Mouse (Mus musculus): ENCODE results near the gene Vps29. TPM values are rescaled to one million over a fixed set of nuclear protein-coding genes. Genes with fewer than 3 reads are reported as not detected.

Gene Vps29
- polyA plus RNA-seq, 1 experiment from 2014 or later: 338 TPM

DNA sequence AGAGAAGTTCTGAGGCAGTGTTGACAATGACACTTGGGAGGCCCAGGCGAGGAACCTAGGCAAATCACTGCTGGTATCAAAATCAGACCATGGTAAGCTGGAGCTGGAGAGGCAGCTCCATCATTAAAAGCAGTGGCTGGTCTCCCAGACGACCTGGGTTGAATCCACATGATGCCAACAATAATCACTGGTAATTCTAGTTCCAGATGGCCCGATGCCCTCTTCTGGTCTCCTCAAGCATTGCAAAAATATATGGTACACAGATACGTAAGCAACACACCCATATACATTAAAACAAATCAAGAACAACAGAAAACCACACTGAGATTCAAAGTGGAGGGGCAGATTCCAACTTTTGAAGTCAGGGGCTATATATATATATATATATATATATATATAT is 8.4 kb upstream of the Vps29 start:
- 82% methylated on average over 4 of the region's 4 CpGs for WGBS

DNA sequence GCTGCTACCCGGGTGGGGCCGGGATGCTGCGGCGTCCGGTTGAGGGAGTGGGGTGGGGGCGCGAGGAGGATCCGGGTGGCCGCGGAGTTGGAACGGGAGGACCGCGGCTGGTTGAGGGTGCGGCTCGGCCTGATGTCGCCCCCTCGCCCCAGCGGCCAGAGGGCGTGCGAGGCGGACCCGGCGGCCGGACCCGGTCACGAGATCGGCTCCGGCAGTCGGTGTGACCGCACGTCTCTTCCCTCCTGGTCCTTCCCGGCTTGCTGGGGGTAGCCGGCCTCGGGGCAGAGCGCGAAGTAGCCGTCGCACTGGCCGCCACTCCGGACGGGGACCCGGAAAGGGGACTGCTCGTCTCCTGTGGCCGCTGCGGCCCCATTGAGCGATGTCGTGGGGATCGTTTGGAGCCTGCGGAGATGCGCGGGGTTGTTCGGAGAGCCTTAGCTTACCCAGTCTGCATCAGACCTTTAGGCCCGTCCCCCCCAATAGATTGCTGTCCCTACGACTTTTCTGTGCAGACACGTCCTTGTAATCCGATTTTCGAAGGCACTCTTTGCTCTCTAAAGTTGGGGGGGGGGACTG is 411 bp downstream of the Vps29 start:
- no peaks in the 10 kb centered on the region for H3K9me3 ChIP-seq (ENCODE audit: control insufficient read depth)
- H3K36me3 ChIP-seq (ENCODE audit: control insufficient read depth, insufficient read depth): no peaks in the 10 kb centered on the region; the same call in 1 of the 2 replicates
- H3K4me1 ChIP-seq (replicated peaks; ENCODE audit: control insufficient read depth, insufficient read depth, low read length): peaks cover 7% of the 10 kb centered on the region; the same call in 1 of the 2 replicates
- peak overlapping the region; percentile 88 for H3K27ac ChIP-seq (ENCODE audit: low read depth, low read length)
- ATAC-seq: peak; percentile 78
- WGBS: under 1% methylated on average over 51 of the region's 57 CpGs
- H3K4me3 ChIP-seq (ENCODE audit: low read depth, low read length): peak overlapping the region; percentile 95
- H3K4me2 ChIP-seq (replicated peaks; ENCODE audit: low read depth): peak overlapping the region; percentile 75
- TF ChIP-seq CTCF (IDR thresholded peaks at IDR 0.05; ENCODE audit: low read depth): peak; percentile 44; the same call in 1 of the 2 replicates
- peak overlapping the region; percentile 76 for H3K9ac ChIP-seq (ENCODE audit: low read depth, low read length)
- no peaks in the 10 kb centered on the region for H3K27me3 ChIP-seq (replicated peaks; ENCODE audit: control insufficient read depth, insufficient read depth, low read length)

More for the DNA sequence above, 8.4 kb upstream of the Vps29 start:
- Histone ChIP-seq H3K27ac (ENCODE audit: low read depth, low read length) (no peak overlapping the region), H3K9ac (ENCODE audit: low read depth, low read length) (no peak overlapping the region), H3K4me2 (replicated peaks; ENCODE audit: low read depth) (no peak overlapping the region), H3K36me3 (ENCODE audit: control insufficient read depth, insufficient read depth) (no peaks in the 10 kb centered on the region), H3K4me1 (replicated peaks; ENCODE audit: control insufficient read depth, insufficient read depth, low read length) (no peaks in the 10 kb centered on the region), H3K9me3 (ENCODE audit: control insufficient read depth) (no peaks in the 10 kb centered on the region), H3K4me3 (ENCODE audit: low read depth, low read length) (no peak overlapping the region), H3K27me3 (replicated peaks; ENCODE audit: control insufficient read depth, insufficient read depth, low read length) (no peaks in the 10 kb centered on the region)
- peak; percentile 27 for TF ChIP-seq CTCF (IDR thresholded peaks at IDR 0.05; ENCODE audit: low read depth)
- ATAC-seq: no peak

DNA sequence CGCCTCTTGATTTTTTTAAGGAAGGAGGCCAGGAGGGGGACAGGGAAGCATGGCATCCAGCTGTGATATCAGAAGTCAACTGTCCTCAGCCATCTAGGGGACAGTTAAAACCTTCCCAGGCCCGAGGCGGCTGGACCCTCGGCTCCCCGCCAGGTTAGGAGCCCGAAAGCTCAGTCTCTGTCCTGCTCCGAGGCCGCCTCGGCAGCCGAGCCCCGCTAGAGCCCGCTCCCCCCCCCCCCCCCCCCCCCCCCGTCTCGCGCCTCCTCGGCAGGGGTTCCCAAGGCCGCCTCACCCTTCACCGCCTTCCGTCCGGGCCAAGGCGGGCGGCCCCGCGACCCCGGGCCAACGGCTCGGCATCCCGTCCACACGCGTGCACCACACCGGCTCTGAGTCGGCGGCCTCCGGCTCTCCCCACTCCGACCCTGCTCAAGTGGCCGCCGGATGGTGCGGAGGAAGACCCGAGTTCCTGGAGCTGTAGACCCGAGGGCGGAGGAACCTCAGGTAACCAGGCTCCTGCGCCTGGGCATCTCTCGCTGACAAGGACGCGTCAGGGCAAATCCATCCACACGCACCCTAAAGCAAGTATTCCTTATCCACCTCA is 17.5 kb downstream of the Vps29 start, which contains the start of gene Gpn3:
Gene Gpn3 (plus strand): TSS at position 286 of the 601 bp plus-strand sequence.
- Histone ChIP-seq H3K4me2 (replicated peaks; ENCODE audit: low read depth) (peak within 1 kb of the TSS; percentile 90), H3K4me1 (replicated peaks; ENCODE audit: control insufficient read depth, insufficient read depth, low read length) (no peaks in the 10 kb centered on the region), H3K4me3 (ENCODE audit: low read depth, low read length) (peak within 1 kb of the TSS; percentile 71), H3K9me3 (ENCODE audit: control insufficient read depth) (no peaks in the 10 kb centered on the region), H3K27me3 (replicated peaks; ENCODE audit: control insufficient read depth, insufficient read depth, low read length) (no peaks in the 10 kb centered on the region), H3K9ac (ENCODE audit: low read depth, low read length) (peak within 1 kb of the TSS; percentile 57), H3K27ac (ENCODE audit: low read depth, low read length) (peak within 1 kb of the TSS; percentile 85), H3K36me3 (ENCODE audit: control insufficient read depth, insufficient read depth) (peaks cover 14% of the 10 kb centered on the region; the same call in 1 of the 2 replicates)
- peak; percentile 62 for ATAC-seq
- 2% methylated on average over 35 of the region's 46 CpGs for WGBS
- TF ChIP-seq CTCF (IDR thresholded peaks at IDR 0.05; ENCODE audit: low read depth): no peak

DNA sequence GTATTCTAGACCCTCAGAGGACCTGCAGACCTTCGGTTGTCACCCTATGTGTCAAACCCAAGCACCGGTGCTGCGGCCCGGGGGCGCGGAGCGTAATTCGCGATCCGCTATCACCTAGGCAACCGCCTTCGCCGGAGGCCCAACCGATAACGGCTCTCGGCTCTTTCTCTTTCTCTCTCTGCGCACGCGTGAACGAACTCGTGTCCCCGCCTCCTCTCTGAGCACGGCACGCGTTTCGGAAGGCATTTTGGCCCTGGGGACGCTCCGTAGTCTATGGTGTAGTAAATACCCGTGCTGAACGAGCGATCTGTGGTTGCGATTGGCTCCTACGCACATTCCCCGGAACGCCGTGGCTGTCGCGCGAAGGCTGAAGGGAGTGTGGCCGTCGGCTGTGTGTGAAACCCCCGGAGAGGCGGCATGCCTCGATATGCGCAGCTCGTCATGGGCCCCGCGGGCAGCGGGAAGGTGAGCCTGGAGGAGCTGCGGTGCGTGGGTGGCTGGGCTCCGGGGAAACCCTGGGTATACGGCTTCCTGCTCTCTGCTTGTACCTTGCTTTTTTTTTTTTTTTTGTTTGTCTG is 18.1 kb downstream of the Vps29 start, which contains the start of gene Fam216a:
Gene Fam216a (minus strand): TSS at position 173 of the 578 bp plus-strand sequence.
- under 1% methylated on average over 53 of the region's 53 CpGs for WGBS
- peak within 1 kb of the TSS; percentile 71 for H3K4me3 ChIP-seq (ENCODE audit: low read depth, low read length)

DNA sequence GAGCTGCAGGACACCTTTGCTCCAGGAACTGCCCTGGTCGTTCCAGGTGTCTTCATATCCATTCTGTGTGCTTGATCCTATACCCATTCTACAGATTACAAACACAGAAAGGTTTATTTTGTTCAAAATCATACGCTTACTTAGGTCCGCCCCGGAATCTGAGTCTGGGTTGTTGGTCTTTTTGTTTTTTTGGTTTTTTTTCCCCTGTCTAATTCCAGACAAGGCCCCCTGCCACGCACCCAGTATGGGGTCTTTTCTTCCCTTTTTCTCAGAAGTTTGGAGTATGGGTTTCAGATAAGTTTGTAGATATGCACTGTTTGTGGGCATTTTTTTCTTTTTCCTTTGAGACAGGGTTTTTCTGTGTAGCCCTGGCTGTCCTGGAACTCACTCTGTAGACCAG is 18.7 kb downstream of the Vps29 start:
- peak overlapping the region; percentile 85 for H3K27ac ChIP-seq (ENCODE audit: low read depth, low read length)
- H3K4me3 ChIP-seq (ENCODE audit: low read depth, low read length): peak overlapping the region; percentile 71
- H3K4me2 ChIP-seq (replicated peaks; ENCODE audit: low read depth): peak overlapping the region; percentile 90
- no peak for ATAC-seq
- no peaks in the 10 kb centered on the region for H3K4me1 ChIP-seq (replicated peaks; ENCODE audit: control insufficient read depth, insufficient read depth, low read length)
- H3K27me3 ChIP-seq (replicated peaks; ENCODE audit: control insufficient read depth, insufficient read depth, low read length): no peaks in the 10 kb centered on the region
- WGBS: 7% methylated on average over 5 of the region's 5 CpGs
- H3K9me3 ChIP-seq (ENCODE audit: control insufficient read depth): no peaks in the 10 kb centered on the region
- H3K9ac ChIP-seq (ENCODE audit: low read depth, low read length): peak overlapping the region; percentile 50; the same call in 1 of the 2 replicates
- TF ChIP-seq CTCF (IDR thresholded peaks at IDR 0.05; ENCODE audit: low read depth): no peak
- peaks cover 7% of the 10 kb centered on the region; the same call in 1 of the 2 replicates for H3K36me3 ChIP-seq (ENCODE audit: control insufficient read depth, insufficient read depth)

More for the DNA sequence above, 18.1 kb downstream of the Vps29 start, which contains the start of gene Fam216a:
- no peak for TF ChIP-seq CTCF (IDR thresholded peaks at IDR 0.05; ENCODE audit: low read depth)
- Histone ChIP-seq H3K36me3 (ENCODE audit: control insufficient read depth, insufficient read depth) (peaks cover 13% of the 10 kb centered on the region; the same call in 1 of the 2 replicates), H3K27me3 (replicated peaks; ENCODE audit: control insufficient read depth, insufficient read depth, low read length) (no peaks in the 10 kb centered on the region), H3K4me1 (replicated peaks; ENCODE audit: control insufficient read depth, insufficient read depth, low read length) (no peaks in the 10 kb centered on the region), H3K9ac (ENCODE audit: low read depth, low read length) (peak within 1 kb of the TSS; percentile 57), H3K27ac (ENCODE audit: low read depth, low read length) (peak within 1 kb of the TSS; percentile 85), H3K9me3 (ENCODE audit: control insufficient read depth) (no peaks in the 10 kb centered on the region), H3K4me2 (replicated peaks; ENCODE audit: low read depth) (peak within 1 kb of the TSS; percentile 90)
- ATAC-seq: peak; percentile 93

All from intestine, postnatal 0 days (tissue).